Mouse (Mus musculus) lung, postnatal 25 days (tissue): ENCODE measurements around the gene Leng8.
"Not testable (repeated sequence)": the region's sequence is repeated elsewhere in the genome, so short reads cannot be mapped to it uniquely, and the experiment has no call there.

Experiments
- DNase-seq: peaks from one replicate; pipeline ENCODE4 v3.0.0; 2022; ENCODE audit warnings: low spot score

Gene Leng8

GRCm38 (mm10) chr7:4148341-4149208 is 11.7 kb downstream of the Leng8 start:
- DNase-seq = peak; percentile 32

- peak; percentile 84 for DNase-seq
Observed at GRCm38 (mm10) chr7:4149209-4150054, 12.6 kb downstream of the Leng8 start.

DNA sequence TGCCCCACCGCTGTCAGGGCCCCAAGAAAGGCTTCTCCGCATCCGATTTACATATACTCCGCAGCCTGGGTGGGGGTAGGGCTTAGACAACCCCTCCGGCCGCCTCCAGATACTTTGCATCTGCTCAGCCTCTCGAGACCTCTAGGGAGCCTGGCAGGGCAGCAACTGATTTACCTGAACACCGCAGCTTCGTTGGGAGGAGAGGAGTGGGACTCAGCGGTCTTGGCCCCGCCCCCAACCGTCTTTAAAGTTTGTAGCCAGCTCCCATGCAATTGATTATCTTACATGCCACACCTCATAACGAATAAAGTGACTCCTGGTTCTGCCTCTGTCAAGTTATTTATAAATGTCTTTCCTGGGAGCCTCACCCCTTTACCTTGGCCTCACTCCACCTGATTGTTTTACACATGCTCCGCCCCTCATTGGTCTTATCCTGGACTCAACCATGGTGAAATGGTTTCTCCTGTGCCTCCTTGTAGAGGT is 13.3 kb downstream of the Leng8 start, which contains the start of gene Leng9:
Gene Leng9 (minus strand): TSS at position 316 of the 483 bp plus-strand sequence.
- DNase-seq = peak; percentile 61

DNA sequence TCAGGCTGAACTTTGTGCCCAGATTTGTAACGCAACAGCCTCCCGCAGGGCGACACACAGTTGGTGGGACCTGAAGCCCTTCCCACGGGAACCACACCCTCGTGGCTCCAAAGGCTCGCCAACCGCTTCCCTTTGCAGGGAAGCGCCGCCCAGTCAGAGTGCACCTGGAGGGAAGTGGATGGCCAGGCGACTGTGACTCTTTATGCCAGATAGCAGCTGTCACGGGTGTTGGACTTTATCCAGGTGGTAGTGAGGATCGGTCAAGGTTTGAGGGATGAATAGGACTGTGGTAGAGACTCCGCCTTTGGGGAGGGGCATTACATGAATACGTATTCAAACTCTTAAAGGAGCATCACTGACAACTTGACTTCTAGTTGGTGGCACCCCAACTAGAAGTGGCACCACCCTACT is 14.0 kb downstream of the Leng8 start:
- peak; percentile 53 for DNase-seq

- no peak for DNase-seq
Observed at GRCm38 (mm10) chr7:4151241-4151640, 14.4 kb downstream of the Leng8 start.

DNA sequence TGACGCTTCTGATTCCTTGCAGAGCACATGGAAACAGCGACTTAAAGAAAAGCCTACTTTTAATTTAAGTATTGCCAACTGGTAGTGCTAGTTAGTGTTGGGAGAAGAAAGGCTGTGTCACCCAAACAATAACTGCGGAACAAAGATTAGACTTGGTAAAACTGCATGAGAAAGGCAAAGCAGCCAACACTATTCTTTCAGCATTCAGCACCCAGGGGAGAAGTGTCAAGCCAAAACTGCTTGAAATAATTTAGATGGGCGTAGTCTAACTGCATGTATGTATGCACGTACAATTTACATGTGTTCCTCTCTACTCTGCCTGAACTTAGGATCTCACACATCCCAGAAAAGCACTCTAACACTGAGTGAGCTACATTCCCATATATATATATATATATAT is 17.5 kb downstream of the Leng8 start:
- no peak for DNase-seq

DNA sequence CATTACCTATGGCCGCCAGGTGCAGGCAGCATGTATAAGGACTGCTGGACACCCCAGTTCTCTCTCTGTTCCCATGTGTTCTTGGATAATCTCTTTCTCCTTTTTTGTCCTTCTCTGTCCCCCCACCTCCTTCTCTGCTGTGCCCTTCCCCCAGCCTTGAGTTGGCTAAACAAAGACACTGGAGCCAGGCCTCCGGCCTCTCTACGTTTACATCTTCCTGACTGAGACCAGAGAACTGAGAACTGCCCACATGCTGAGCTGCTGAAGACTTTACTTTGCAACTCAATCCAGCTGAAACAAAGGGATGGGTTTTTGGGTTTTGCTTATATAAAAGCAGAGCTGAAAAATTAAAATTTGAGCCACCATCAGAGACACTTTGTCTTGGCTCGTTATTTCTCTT is 18.1 kb downstream of the Leng8 start:
- DNase-seq = no peak

- not testable (repeated sequence) for DNase-seq
Observed at GRCm38 (mm10) chr7:4161596-4161995, 24.8 kb downstream of the Leng8 start.

- DNase-seq = no peak
Observed at GRCm38 (mm10) chr7:4163571-4164072, 26.8 kb downstream of the Leng8 start.

GRCm38 (mm10) chr7:4164090-4164910 is 27.5 kb downstream of the Leng8 start, which contains the start of gene Cdc42ep5:
TSS of gene Cdc42ep5 (minus strand) at chr7:4164860.
- peak; percentile 41 for DNase-seq

GRCm38 (mm10) chr7:4165286-4165685 is 28.4 kb downstream of the Leng8 start:
- DNase-seq = no peak

DNA sequence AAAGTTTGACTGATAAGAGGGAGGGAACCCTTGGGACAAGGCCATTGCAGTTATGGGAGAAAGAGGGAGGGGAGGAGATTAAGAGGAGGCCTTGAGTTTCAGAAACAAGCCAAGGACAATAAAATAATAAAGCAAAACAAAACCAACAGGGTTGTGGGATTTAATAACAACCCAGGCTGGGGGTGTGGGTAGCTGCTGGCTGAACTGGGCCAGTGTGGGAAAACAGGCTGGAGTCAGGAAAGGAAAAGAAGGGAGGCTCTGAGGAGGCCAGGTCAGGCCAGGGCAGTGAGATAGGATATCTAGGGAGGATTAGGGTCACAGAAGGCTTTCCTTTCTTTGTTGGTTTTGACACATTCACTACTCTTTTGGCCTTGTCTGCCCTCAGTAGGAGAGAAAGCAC is 30.3 kb downstream of the Leng8 start:
- no peak for DNase-seq

- DNase-seq = no peak
Observed at GRCm38 (mm10) chr7:4170193-4170938, 33.5 kb downstream of the Leng8 start.

GRCm38 (mm10) chr7:4178438-4178837 is 41.6 kb downstream of the Leng8 start:
- no peak for DNase-seq
